Mouse (Mus musculus) kidney, embryonic 14.5 days (tissue): ENCODE measurements at regions not wholly inside any gene's neighbourhood (a gene's known extent, or its start where the extent isn't known, plus 50 kb on each side); places are given as distances from the start of the nearest gene placed in this dataset.

Experiments
- ATAC-seq: fragments of 200-750 bp; cut with Nextera tagmentation; 2 replicates; pipeline ENCODE4 v1.8.0; 2017; ENCODE audit warnings: moderate number of reproducible peaks, mild to moderate bottlenecking, moderate TSS enrichment, moderate library complexity; ENCODE audit not compliant: low FRiP score, low TSS enrichment
- H3K27ac ChIP-seq: fragments of 300-500 bp; sonication (generic); 2 replicates; pipeline ENCODE4 v1.5.1; 2014; ENCODE audit warnings: low read depth, mild to moderate bottlenecking, low read length, moderate library complexity, mixed read lengths
- H3K27me3 ChIP-seq: fragments of 300-500 bp; sonication (generic); 2 replicates; pipeline ENCODE4 v1.6.1; 2014; ENCODE audit warnings: mild to moderate bottlenecking, low read length; ENCODE audit not compliant: control insufficient read depth, insufficient read depth
- H3K36me3 ChIP-seq: fragments of 300-500 bp; sonication (generic); 2 replicates; pipeline ENCODE4 v1.6.1; 2014; ENCODE audit warnings: low read length, mixed read lengths; ENCODE audit not compliant: control insufficient read depth, insufficient read depth
- H3K4me1 ChIP-seq: fragments of 300-500 bp; sonication (generic); 2 replicates; pipeline ENCODE4 v1.6.1; 2014; ENCODE audit warnings: low read length, mixed read lengths; ENCODE audit not compliant: control insufficient read depth, insufficient read depth
- H3K4me2 ChIP-seq: fragments of 300-500 bp; sonication (generic); replicated peaks from 2 replicates; pipeline ENCODE4 v1.6.1; 2014; ENCODE audit warnings: low read depth, mild to moderate bottlenecking, low read length
- H3K4me3 ChIP-seq: fragments of 300-500 bp; sonication (generic); 2 replicates; pipeline ENCODE4 v1.5.1; 2014; ENCODE audit warnings: mild to moderate bottlenecking, low read length
- H3K9ac ChIP-seq: fragments of 300-500 bp; sonication (generic); 2 replicates; pipeline ENCODE4 v1.6.1; 2014; ENCODE audit warnings: low read depth, mild to moderate bottlenecking, low read length, moderate library complexity
- H3K9me3 ChIP-seq: fragments of 300-500 bp; sonication (generic); 2 replicates; pipeline ENCODE4 v1.6.1; 2016; ENCODE audit warnings: low read length; ENCODE audit not compliant: control insufficient read depth
- WGBS: fragments of 180-500 bp; shearing (Covaris S2); extraction: QIAGEN DNeasy Blood & Tissue Kit; methylation state at CpG from one replicate; pipeline ENCODE4 v1.1.7; 2014; 5-methylcytosine and 5-hydroxymethylcytosine counted together

- no peak for ATAC-seq
- H3K27me3 ChIP-seq = no peaks in the 10 kb centered on the region
- H3K36me3 ChIP-seq = no peaks in the 10 kb centered on the region
- 67% methylated on average over 5 of the region's 5 CpGs for WGBS
- H3K4me1 ChIP-seq = no peaks in the 10 kb centered on the region
- H3K4me2 ChIP-seq = no peak overlapping the region
- H3K4me3 ChIP-seq = no peak overlapping the region
- no peak overlapping the region for H3K9ac ChIP-seq
- no peaks in the 10 kb centered on the region for H3K9me3 ChIP-seq
- H3K27ac ChIP-seq = no peak overlapping the region
Observed at GRCm38 (mm10) chr5:77552580-77552979, 144.7 kb upstream of the Igfbp7 start.

DNA sequence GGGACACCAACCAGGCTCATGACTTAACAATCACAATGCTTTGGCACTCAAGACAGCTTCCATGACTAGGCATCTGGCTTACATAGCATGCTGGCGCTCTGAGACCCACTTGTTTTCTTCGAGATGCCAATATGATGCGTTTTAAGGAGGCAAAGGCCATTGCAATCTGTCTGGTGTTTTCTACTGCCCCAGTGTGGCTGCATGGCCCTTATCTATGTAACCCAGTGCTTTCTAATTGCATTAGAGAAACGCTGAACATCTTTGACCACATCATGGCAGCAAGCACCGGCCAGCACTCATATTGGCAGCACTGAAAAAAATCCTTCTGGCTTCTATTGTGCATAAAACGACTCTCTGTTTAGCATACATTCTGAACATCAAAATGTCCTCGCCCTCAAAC is 144.2 kb upstream of the Igfbp7 start:
- ATAC-seq = no peak
- Histone ChIP-seq H3K27ac (no peak overlapping the region), H3K27me3 (no peaks in the 10 kb centered on the region), H3K4me3 (no peak overlapping the region), H3K9ac (no peak overlapping the region), H3K4me1 (no peaks in the 10 kb centered on the region), H3K36me3 (no peaks in the 10 kb centered on the region), H3K4me2 (no peak overlapping the region), H3K9me3 (no peaks in the 10 kb centered on the region)
- whole genome bisulfite sequencing = 89% methylated on average over 7 of the region's 7 CpGs

GRCm38 (mm10) chr5:77546001-77546620 is 138.3 kb upstream of the Igfbp7 start:
- no peak for ATAC-seq
- Histone ChIP-seq H3K4me2 (no peak overlapping the region), H3K36me3 (no peaks in the 10 kb centered on the region), H3K9me3 (no peaks in the 10 kb centered on the region), H3K4me1 (no peaks in the 10 kb centered on the region), H3K27ac (no peak overlapping the region), H3K27me3 (no peaks in the 10 kb centered on the region), H3K9ac (no peak overlapping the region), H3K4me3 (no peak overlapping the region)
- WGBS = 67% methylated on average over 13 of the region's 13 CpGs

GRCm38 (mm10) chr5:77532261-77533015 is 124.6 kb upstream of the Igfbp7 start:
- Histone ChIP-seq H3K27me3 (no peaks in the 10 kb centered on the region), H3K4me1 (no peaks in the 10 kb centered on the region), H3K9me3 (no peaks in the 10 kb centered on the region), H3K27ac (no peak overlapping the region), H3K9ac (no peak overlapping the region), H3K36me3 (no peaks in the 10 kb centered on the region), H3K4me3 (no peak overlapping the region), H3K4me2 (no peak overlapping the region)
- no peak for ATAC-seq
- WGBS = 85% methylated on average over 19 of the region's 19 CpGs

- 67% methylated on average over 7 of the region's 7 CpGs for WGBS
- H3K36me3 ChIP-seq = no peaks in the 10 kb centered on the region
- H3K4me1 ChIP-seq = no peaks in the 10 kb centered on the region
- H3K9ac ChIP-seq = no peak overlapping the region
- H3K9me3 ChIP-seq = no peaks in the 10 kb centered on the region
- H3K4me2 ChIP-seq = no peak overlapping the region
- H3K27ac ChIP-seq = no peak overlapping the region
- no peak overlapping the region for H3K4me3 ChIP-seq
- no peaks in the 10 kb centered on the region for H3K27me3 ChIP-seq
- ATAC-seq = no peak
Observed at GRCm38 (mm10) chr5:77530376-77530775, 122.5 kb upstream of the Igfbp7 start.

- Histone ChIP-seq H3K9me3 (no peaks in the 10 kb centered on the region), H3K4me2 (no peak overlapping the region), H3K27me3 (no peaks in the 10 kb centered on the region), H3K27ac (no peak overlapping the region), H3K4me3 (no peak overlapping the region), H3K36me3 (no peaks in the 10 kb centered on the region), H3K9ac (no peak overlapping the region), H3K4me1 (0 out of 2 replicates have a peak, but pooled peaks cover 2% of the 10 kb centered on the region)
- WGBS = 65% methylated on average over 4 of the region's 4 CpGs
- 0 out of 2 replicates have a peak, but pooled peaks have one; percentile 35 for ATAC-seq
Observed at GRCm38 (mm10) chr5:77517252-77517651, 109.4 kb upstream of the Igfbp7 start.

GRCm38 (mm10) chr5:77515448-77515847 is 107.6 kb upstream of the Igfbp7 start:
- Histone ChIP-seq H3K9me3 (no peaks in the 10 kb centered on the region), H3K36me3 (no peaks in the 10 kb centered on the region), H3K9ac (no peak overlapping the region), H3K27ac (no peak overlapping the region), H3K4me1 (0 out of 2 replicates have a peak, but pooled peaks cover 2% of the 10 kb centered on the region), H3K27me3 (no peaks in the 10 kb centered on the region), H3K4me3 (no peak overlapping the region), H3K4me2 (no peak overlapping the region)
- WGBS = 75% methylated on average over 7 of the region's 7 CpGs
- ATAC-seq = no peak

GRCm38 (mm10) chr5:77502684-77503083 is 94.8 kb upstream of the Igfbp7 start:
- WGBS = 33% methylated on average over 5 of the region's 5 CpGs
- no peak overlapping the region for H3K9ac ChIP-seq
- H3K9me3 ChIP-seq = no peaks in the 10 kb centered on the region

DNA sequence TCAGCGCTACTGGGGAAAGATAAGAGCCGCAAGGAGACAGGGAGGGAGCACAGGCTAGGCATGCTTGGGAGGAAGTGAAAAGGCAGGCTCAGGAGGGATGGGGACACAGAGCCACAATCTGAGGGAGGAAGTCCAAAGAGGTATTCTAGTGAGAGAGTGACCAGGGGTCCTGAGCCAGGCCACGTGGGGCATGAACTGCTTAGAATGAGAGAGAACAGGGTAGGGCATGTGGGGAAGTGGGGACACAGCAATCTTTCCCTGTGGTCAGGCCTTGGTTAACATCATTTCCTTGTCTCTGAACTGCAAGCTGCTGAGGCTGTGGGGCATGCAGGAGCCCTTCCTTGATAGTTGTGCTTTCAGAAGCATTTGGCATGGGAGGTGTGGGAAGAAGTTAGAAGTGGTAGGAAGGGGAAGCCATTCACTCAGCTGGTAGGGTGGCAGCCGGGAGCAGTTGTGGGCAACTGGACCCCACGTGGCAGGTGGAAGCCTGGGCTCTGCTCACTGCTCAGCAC is 92.2 kb upstream of the Igfbp7 start:
- H3K9ac ChIP-seq = no peak overlapping the region

More at GRCm38 (mm10) chr5:77502684-77503083, 94.8 kb upstream of the Igfbp7 start:
- Histone ChIP-seq H3K27ac (no peak overlapping the region), H3K4me3 (no peak overlapping the region), H3K36me3 (no peaks in the 10 kb centered on the region), H3K4me1 (no peaks in the 10 kb centered on the region), H3K4me2 (no peak overlapping the region), H3K27me3 (no peaks in the 10 kb centered on the region)
- ATAC-seq = peak; percentile 58; the same call in 1 of the 2 replicates

More for the DNA sequence above, 92.2 kb upstream of the Igfbp7 start:
- Histone ChIP-seq H3K4me3 (no peak overlapping the region), H3K27me3 (no peaks in the 10 kb centered on the region), H3K27ac (no peak overlapping the region), H3K4me2 (no peak overlapping the region), H3K4me1 (no peaks in the 10 kb centered on the region), H3K9me3 (no peaks in the 10 kb centered on the region), H3K36me3 (no peaks in the 10 kb centered on the region)
- ATAC-seq = no peak
- WGBS = 65% methylated on average over 5 of the region's 5 CpGs
